Comparison of ENCODE assay signal across 11 mouse cellular contexts in the genomic region with DNA sequence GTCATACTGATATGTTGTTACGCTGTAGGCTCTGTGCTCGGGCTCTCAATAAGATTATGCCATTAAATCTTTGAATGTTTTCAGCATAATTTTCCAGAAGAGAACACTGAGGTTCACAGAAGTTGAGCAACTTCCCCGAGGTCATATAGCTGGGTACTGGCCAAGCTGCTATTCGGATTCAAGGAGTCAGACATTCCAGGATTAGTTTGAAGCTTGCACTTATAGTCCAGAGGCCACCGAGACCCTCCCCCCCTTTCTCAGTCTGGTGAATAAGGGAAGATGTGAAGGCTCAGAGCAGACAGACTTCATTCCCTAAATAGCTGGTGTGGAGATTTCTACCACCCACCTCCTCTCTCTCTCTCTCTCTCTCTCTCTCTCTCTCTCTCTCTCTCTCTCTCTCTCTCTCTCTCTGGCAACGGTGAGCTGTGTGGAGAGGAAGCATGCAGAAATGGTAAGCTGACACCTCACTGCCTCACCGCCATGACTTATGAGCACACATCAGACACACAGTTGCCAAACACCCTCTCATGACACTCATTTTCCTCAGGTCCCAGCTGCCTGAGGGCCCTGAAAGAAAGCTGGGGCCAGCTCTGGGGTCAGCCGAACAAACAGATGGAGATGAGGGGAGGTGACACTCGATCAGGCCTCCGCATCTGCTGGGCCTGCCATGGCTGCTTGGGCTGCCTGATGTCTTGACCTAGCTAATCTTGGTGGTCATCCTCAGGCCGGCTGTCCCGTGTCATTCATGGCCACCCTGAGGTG.
DNase-seq lines count a peak whose midpoint lies in the region; ATAC-seq lines count a peak whose summit lies in the region.
"Had no signal": no experiment of that assay in that cellular context is flagged by ENCODE, and none has a peak within 500 bp of the region (broad histone marks: within the 10 kb centered on the region; RNA-seq: fewer than 3 reads in every experiment).

No protein-coding gene starts in this region.

- WGBS in limb, embryonic 10.5 days: 37% methylated on average over 12 of the region's 12 CpGs

- peaks cover 25% of the 10 kb centered on the region for H3K4me1 ChIP-seq in limb, embryonic 10.5 days

- peak; percentile 72 to 90 for DNase-seq in adrenal gland, adult (ENCODE audit: inconsistent age in 2 of 2, low spot score in 1 of 2)
- no peak for DNase-seq in adrenal gland, postnatal 4 days (ENCODE audit: low spot score in 2 of 2)
- DNase-seq in kidney, postnatal 10 days: peak; percentile 8
- DNase-seq in kidney, adult 11 months: no peak
- peak; percentile 68 for DNase-seq in adrenal gland, postnatal 14 days
- DNase-seq in limb, embryonic 10.5 days (ENCODE audit: low spot score): peak; percentile 48
- no peak for DNase-seq in urinary bladder, postnatal 14 days (ENCODE audit: low spot score)
- DNase-seq: cerebellum, adult 8-10 months; spleen, adult 18-20 months had no signal

- ATAC-seq in activated CD4-positive, CD25-positive, alpha-beta regulatory T cell, adult 4 months: no peak

- H3K36me3 ChIP-seq in limb, embryonic 10.5 days: no peaks in the 10 kb centered on the region

- no peak overlapping the region for H3K27ac ChIP-seq in limb, embryonic 10.5 days
- H3K27ac ChIP-seq: liver, embryonic 14.5 days had no signal

- H3K27me3 ChIP-seq in limb, embryonic 10.5 days (ENCODE audit: low read depth, poor library complexity, severe bottlenecking): no peaks in the 10 kb centered on the region

- H3K4me3 ChIP-seq in limb, embryonic 10.5 days: no peak overlapping the region

- H3K9me3 ChIP-seq in limb, embryonic 10.5 days (replicated peaks): no peaks in the 10 kb centered on the region

Comparison
In these comparisons a context has a peak if more than half of its experiments do, and no peak if none do; other contexts are left out.
1. DNase-seq: peak in adrenal gland, adult (2 of 2), kidney, postnatal 10 days (single experiment), adrenal gland, postnatal 14 days (single experiment) and limb, embryonic 10.5 days (single experiment); none in adrenal gland, postnatal 4 days (0 of 2), kidney, adult 11 months (single experiment) and urinary bladder, postnatal 14 days (single experiment).